Mouse (Mus musculus) heart, embryonic 12.5 days (tissue): ENCODE data around the gene Prkd2. TPM values are rescaled to one million over a fixed set of nuclear protein-coding genes. Genes with fewer than 3 reads are reported as not detected.
A peak's percentile ranks its signal among the peaks of the same experiment; 100 is the strongest.

Experiments
- ATAC-seq: fragments of 200-750 bp; cut with Nextera tagmentation; 2 replicates; pipeline ENCODE4 v1.8.0; 2017; ENCODE audit warnings: moderate TSS enrichment, moderate library complexity; ENCODE audit not compliant: insufficient number of reproducible peaks, low FRiP score
- H3K27ac ChIP-seq: fragments of 300-500 bp; sonication (generic); 2 replicates; pipeline ENCODE4 v1.5.1; 2016; ENCODE audit warnings: mild to moderate bottlenecking, moderate library complexity; ENCODE audit not compliant: poor library complexity, severe bottlenecking
- H3K27me3 ChIP-seq: fragments of 300-500 bp; sonication (generic); replicated peaks from 2 replicates; pipeline ENCODE4 v1.6.1; 2016; ENCODE audit warnings: mild to moderate bottlenecking, moderate library complexity
- H3K36me3 ChIP-seq: fragments of 300-500 bp; sonication (generic); 2 replicates; pipeline ENCODE4 v1.6.1; 2016; ENCODE audit warnings: mild to moderate bottlenecking, moderate library complexity
- H3K4me1 ChIP-seq: fragments of 300-500 bp; sonication (generic); replicated peaks from 2 replicates; pipeline ENCODE4 v1.6.1; 2016; ENCODE audit warnings: mild to moderate bottlenecking
- H3K4me2 ChIP-seq: fragments of 300-500 bp; sonication (generic); 2 replicates; pipeline ENCODE4 v1.6.1; 2016; ENCODE audit warnings: mild to moderate bottlenecking, moderate library complexity
- H3K4me3 ChIP-seq: fragments of 300-500 bp; sonication (generic); 2 replicates; pipeline ENCODE4 v1.5.1; 2016; ENCODE audit warnings: mild to moderate bottlenecking
- H3K9ac ChIP-seq: fragments of 300-500 bp; sonication (generic); 2 replicates; pipeline ENCODE4 v1.6.1; 2016; ENCODE audit warnings: mild to moderate bottlenecking, moderate library complexity
- H3K9me3 ChIP-seq: fragments of 300-500 bp; sonication (generic); replicated peaks from 2 replicates; pipeline ENCODE4 v1.6.1; 2016; ENCODE audit warnings: mild to moderate bottlenecking, moderate library complexity
- WGBS: fragments of 180-500 bp; shearing (Covaris S2); methylation state at CpG from one replicate; pipeline ENCODE4 v1.1.7; 2016; 5-methylcytosine and 5-hydroxymethylcytosine counted together
- polyA plus RNA-seq: library from polyadenylated mRNA; unstranded; fragments of >200 nt; fragmentation: Nextera tagmentation; extraction: Ambion mirVana; gene quantifications from 2 replicates; pipeline ENCODE4 v1.2.1, GENCODE M21; 2016

Gene Prkd2
- 10.8 and 11.8 TPM in 2 replicates for polyA plus RNA-seq

- Histone ChIP-seq H3K4me1 (peaks cover 35% of the 10 kb centered on the region), H3K4me3 (peak within 1 kb of the TSS; percentile 70), H3K27me3 (no peaks in the 10 kb centered on the region), H3K27ac (peak within 1 kb of the TSS; percentile 87), H3K9me3 (no peaks in the 10 kb centered on the region), H3K36me3 (peaks cover 53% of the 10 kb centered on the region), H3K4me2 (peak within 1 kb of the TSS; percentile 98), H3K9ac (peak within 1 kb of the TSS; percentile 94)
- WGBS, result 0% methylated on average over 32 of the region's 32 CpGs
- peak; percentile 82 for ATAC-seq
Measured at GRCm38 (mm10) chr7:16842645-16843063, at the start of gene Prkd2. TSS of gene Prkd2 (plus strand) at chr7:16842902.

DNA sequence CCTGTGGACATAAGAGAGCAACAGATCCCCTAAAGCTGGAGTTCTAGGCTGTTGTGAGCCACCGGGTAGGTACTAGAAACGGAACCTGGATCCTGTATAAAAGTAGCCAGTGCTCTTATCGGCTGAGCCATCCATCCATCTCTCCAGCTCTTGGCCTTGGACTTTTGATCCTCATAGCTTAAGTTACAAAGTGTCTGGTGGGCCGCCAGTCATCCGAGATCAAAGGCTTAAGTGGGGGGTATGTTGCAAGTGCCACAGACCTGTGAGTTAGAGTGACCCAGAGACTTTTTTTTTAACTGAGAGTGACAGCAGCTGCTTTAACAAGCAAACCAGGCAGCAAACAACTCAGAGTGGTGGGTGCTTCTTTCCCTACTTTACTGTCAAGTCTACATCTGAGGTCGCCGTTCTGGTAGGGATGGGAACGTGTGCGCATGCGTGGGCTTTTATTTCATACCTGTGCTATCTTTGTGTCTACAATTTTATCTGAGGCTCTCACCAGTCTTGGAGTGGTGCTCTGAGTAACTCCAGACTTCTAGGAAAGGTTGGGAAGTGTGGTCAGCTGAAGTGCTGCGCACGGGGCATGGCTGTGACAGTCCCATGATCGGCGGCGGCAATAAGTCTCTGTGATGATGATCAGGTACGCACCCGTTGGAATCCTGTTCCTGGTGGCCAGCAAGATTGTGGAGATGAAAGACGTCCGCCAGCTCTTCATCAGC, 49.5 kb upstream of the Prkd2 start:
- 0 out of 2 replicates have a peak, but pooled peaks have one; percentile 18 for ATAC-seq
- H3K4me2 ChIP-seq, result peak overlapping the region; percentile 53
- H3K27ac ChIP-seq, result peak overlapping the region; percentile 35
- peaks cover 18% of the 10 kb centered on the region for H3K4me1 ChIP-seq
- no peaks in the 10 kb centered on the region for H3K27me3 ChIP-seq
- H3K36me3 ChIP-seq, result peaks cover 55% of the 10 kb centered on the region
- 49% methylated on average over 19 of the region's 19 CpGs for WGBS
- H3K4me3 ChIP-seq, result peak overlapping the region; percentile 25
- peak overlapping the region; percentile 13; the same call in 1 of the 2 replicates for H3K9ac ChIP-seq
- no peaks in the 10 kb centered on the region for H3K9me3 ChIP-seq

DNA sequence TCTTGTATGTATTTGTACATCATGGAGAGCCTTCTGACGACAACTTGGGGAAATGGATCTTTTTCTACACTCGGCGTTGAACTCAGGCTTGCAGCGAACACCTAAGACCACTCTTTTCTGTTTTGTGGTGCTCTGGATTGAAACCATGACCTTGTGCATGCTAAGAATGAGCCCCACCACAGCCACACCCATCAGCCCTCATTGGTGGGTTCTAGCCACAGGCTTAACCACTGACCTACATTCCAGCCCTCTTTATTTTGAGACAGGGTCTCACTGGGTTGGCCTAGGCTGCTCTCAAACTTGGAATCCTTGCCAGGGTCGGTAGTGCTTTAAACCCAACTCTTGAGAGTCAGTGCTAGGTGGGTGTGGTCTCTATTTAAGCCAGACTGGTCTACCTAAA, 47.8 kb upstream of the Prkd2 start:
- Histone ChIP-seq H3K4me2 (no peak overlapping the region), H3K4me3 (no peak overlapping the region), H3K9ac (no peak overlapping the region), H3K4me1 (peaks cover 18% of the 10 kb centered on the region), H3K27ac (no peak overlapping the region), H3K27me3 (no peaks in the 10 kb centered on the region), H3K9me3 (no peaks in the 10 kb centered on the region), H3K36me3 (peaks cover 54% of the 10 kb centered on the region)
- no peak for ATAC-seq
- WGBS, result 91% methylated on average over 5 of the region's 5 CpGs

GRCm38 (mm10) chr7:16804409-16805028, 38.2 kb upstream of the Prkd2 start:
- Histone ChIP-seq H3K27ac (no peak overlapping the region), H3K27me3 (no peaks in the 10 kb centered on the region), H3K9me3 (no peaks in the 10 kb centered on the region), H3K9ac (no peak overlapping the region), H3K4me1 (no peaks in the 10 kb centered on the region; the same call in 1 of the 2 replicates), H3K36me3 (peaks cover 30% of the 10 kb centered on the region), H3K4me3 (no peak overlapping the region), H3K4me2 (no peak overlapping the region)
- ATAC-seq, result 0 out of 2 replicates have a peak, but pooled peaks have one; percentile 39
- 32% methylated on average over 8 of the region's 8 CpGs for WGBS

GRCm38 (mm10) chr7:16807936-16808335, 34.8 kb upstream of the Prkd2 start:
- H3K4me1 ChIP-seq, result peaks cover 17% of the 10 kb centered on the region
- no peaks in the 10 kb centered on the region for H3K9me3 ChIP-seq
- H3K36me3 ChIP-seq, result peaks cover 42% of the 10 kb centered on the region
- H3K9ac ChIP-seq, result no peak overlapping the region
- no peak overlapping the region for H3K27ac ChIP-seq
- H3K27me3 ChIP-seq, result peaks cover 29% of the 10 kb centered on the region
- ATAC-seq, result no peak
- no peak overlapping the region for H3K4me2 ChIP-seq
- WGBS, result 85% methylated on average over 9 of the region's 9 CpGs
- H3K4me3 ChIP-seq, result no peak overlapping the region

DNA sequence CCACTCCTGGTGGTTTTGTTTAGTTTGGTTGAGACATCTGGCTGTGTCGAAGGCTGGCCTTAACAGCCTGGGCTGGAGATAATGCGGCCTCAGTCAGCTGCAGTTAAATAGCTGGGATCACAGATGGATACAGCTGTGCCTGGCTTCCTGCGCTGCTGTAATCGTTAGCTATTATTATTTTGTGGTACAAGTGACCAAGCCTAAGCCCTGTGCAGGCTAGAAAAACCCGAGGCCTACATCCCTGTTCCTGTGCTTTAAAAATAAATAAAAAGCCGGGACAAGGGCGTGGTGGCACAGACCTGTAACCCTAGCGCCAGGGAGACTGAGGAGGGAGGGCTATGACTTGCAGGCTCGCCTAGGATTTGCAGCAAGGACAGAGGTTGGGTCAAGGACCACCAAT, 34.1 kb upstream of the Prkd2 start:
- Histone ChIP-seq H3K9ac (no peak overlapping the region), H3K36me3 (peaks cover 49% of the 10 kb centered on the region), H3K9me3 (no peaks in the 10 kb centered on the region), H3K4me1 (peaks cover 17% of the 10 kb centered on the region), H3K4me3 (no peak overlapping the region), H3K27ac (no peak overlapping the region), H3K4me2 (no peak overlapping the region), H3K27me3 (peaks cover 32% of the 10 kb centered on the region)
- no peak for ATAC-seq
- 80% methylated on average over 9 of the region's 9 CpGs for WGBS

DNA sequence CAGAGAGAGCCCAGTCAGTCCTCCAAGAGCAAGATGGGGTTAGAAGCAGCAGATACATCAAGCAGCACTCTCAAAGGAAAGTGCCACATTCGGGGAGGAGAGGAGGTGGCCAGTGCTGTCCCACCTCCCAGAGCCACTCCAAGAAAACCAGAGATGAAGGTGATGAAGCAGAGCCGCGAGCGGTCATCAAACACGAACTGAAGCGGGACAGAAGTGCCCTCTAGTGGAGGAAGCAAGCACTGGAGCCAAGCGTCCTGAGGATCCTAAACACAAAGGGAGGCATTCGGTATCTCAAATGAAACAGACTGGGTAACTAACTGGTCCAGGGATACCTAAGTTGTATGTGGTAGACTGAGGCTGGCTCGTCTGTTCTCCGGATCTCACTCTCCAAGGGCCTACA, 33.0 kb upstream of the Prkd2 start:
- H3K4me2 ChIP-seq, result no peak overlapping the region
- no peak overlapping the region for H3K9ac ChIP-seq
- peaks cover 17% of the 10 kb centered on the region for H3K4me1 ChIP-seq
- 23% methylated on average over 10 of the region's 10 CpGs for WGBS
- no peak overlapping the region for H3K27ac ChIP-seq
- ATAC-seq, result no peak
- H3K27me3 ChIP-seq, result peaks cover 32% of the 10 kb centered on the region
- H3K36me3 ChIP-seq, result peaks cover 60% of the 10 kb centered on the region
- H3K9me3 ChIP-seq, result no peaks in the 10 kb centered on the region
- H3K4me3 ChIP-seq, result no peak overlapping the region

DNA sequence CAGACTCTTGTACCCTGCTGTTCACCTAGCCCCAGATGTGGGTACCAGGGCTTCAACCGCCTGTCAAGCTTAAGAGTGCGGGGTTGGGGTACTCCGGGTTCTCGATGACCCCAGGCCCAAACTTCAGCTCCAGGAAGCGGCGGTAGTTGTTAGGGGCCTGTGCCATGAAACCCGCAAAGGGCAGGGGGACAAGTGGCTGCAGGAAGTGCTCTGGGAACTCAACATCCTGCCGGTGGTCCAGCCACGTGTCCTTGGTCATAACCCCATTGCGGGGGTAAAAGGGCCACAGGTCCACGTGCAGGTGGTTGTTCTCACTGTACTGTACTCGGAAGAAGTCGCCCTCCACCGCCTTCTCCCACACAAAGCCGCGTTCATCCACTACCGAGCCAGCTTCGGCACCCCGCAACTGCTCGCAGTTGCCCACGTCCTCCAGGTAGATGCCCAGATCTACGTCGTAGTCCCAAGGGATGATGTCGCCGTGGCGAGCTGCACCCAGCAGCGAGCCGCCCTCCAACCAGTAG, 32.2 kb upstream of the Prkd2 start:
- Histone ChIP-seq H3K27ac (no peak overlapping the region), H3K4me1 (peaks cover 20% of the 10 kb centered on the region), H3K9me3 (no peaks in the 10 kb centered on the region), H3K27me3 (peaks cover 32% of the 10 kb centered on the region), H3K9ac (peak overlapping the region; percentile 68; the same call in 1 of the 2 replicates), H3K4me3 (peak overlapping the region; percentile 49), H3K36me3 (peaks cover 62% of the 10 kb centered on the region), H3K4me2 (peak overlapping the region; percentile 85)
- WGBS, result 49% methylated on average over 28 of the region's 28 CpGs
- ATAC-seq, result no peak

- peak overlapping the region; percentile 68 for H3K9ac ChIP-seq
- H3K27ac ChIP-seq, result no peak overlapping the region
- WGBS, result 6% methylated on average over 90 of the region's 90 CpGs
- H3K4me1 ChIP-seq, result peaks cover 23% of the 10 kb centered on the region
- peak; percentile 26 for ATAC-seq
- peaks cover 62% of the 10 kb centered on the region for H3K36me3 ChIP-seq
- peak overlapping the region; percentile 49 for H3K4me3 ChIP-seq
- peak overlapping the region; percentile 85 for H3K4me2 ChIP-seq
- H3K9me3 ChIP-seq, result no peaks in the 10 kb centered on the region
- peaks cover 32% of the 10 kb centered on the region for H3K27me3 ChIP-seq
Measured at GRCm38 (mm10) chr7:16810920-16811648, 31.6 kb upstream of the Prkd2 start.

DNA sequence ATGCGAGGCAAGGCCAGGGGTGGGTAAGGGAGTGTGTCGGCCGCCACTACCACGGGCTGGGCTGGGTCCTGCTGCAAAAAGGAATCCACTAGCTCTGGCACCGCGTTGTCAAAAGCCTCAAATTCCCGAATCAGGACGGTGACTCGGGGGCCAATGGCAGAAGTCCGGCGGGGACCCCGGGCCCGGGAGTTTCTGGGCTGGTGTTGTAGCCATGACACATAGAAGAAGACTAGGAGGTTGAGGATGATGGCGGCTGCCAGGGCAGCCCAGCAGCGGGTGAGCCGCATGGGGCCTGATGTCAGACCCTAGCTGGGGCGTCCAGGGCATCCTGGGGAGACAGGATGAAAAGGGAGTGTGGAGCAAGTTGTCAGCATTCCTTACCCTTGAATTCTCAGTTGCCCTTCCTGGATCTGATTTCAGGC, 31.0 kb upstream of the Prkd2 start:
- Histone ChIP-seq H3K4me2 (peak overlapping the region; percentile 85), H3K4me3 (peak overlapping the region; percentile 49), H3K27me3 (peaks cover 32% of the 10 kb centered on the region), H3K4me1 (peaks cover 23% of the 10 kb centered on the region), H3K9ac (peak overlapping the region; percentile 68), H3K27ac (no peak overlapping the region), H3K9me3 (no peaks in the 10 kb centered on the region), H3K36me3 (peaks cover 58% of the 10 kb centered on the region)
- 18% methylated on average over 17 of the region's 17 CpGs for WGBS
- ATAC-seq, result no peak

GRCm38 (mm10) chr7:16812505-16812904, 30.2 kb upstream of the Prkd2 start:
- no peak overlapping the region for H3K27ac ChIP-seq
- no peak overlapping the region for H3K4me2 ChIP-seq
- peaks cover 28% of the 10 kb centered on the region for H3K4me1 ChIP-seq
- H3K9me3 ChIP-seq, result no peaks in the 10 kb centered on the region
- 80% methylated on average over 2 of the region's 2 CpGs for WGBS
- H3K27me3 ChIP-seq, result peaks cover 32% of the 10 kb centered on the region
- H3K36me3 ChIP-seq, result peaks cover 50% of the 10 kb centered on the region
- no peak overlapping the region for H3K4me3 ChIP-seq
- ATAC-seq, result no peak
- no peak overlapping the region for H3K9ac ChIP-seq
